Comparison of ENCODE assay signal across 8 mouse cellular contexts in the genomic region with DNA sequence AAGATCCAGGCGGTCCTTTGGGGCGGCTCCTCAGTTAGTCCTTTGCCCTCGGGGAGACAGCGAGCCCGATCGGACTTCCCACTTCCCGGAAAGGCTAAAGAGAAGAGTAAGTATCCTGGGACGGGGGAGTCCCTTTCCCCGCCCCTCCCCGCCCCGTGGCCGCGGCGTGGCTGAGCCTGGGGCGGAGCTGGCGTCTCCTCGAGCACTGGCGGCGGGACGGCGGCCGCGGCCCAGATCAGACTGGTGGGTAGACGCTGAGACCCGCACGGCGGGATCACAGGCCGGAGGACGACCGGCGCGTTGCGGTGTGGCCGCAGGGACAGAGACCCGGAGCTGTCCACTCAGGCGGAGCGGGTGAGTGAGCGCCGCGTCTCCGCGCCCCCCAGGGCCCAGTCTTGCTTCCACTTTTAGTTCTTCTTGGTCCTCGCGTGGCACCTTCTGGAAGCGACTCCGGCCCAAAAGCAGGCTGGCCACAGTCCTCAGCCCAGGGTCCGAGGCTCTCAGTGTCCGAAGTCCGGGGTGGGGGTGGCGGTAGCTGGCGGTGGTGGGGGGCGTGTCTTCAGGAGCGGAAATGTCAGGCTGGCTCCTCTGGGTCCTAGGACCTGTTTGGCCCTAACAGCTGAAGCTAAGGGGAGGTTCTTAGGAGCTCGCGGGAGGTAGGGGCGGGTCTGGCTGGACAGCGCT. TPM values are rescaled to one million over a fixed set of nuclear protein-coding genes. Genes with fewer than 3 reads are reported as not detected.
DNase-seq lines count a peak whose midpoint lies in the region; ATAC-seq and TF ChIP-seq lines count a peak whose summit lies in the region.

TSS of gene Mob3c (plus strand) at position 205 of the 684 bp plus-strand sequence.

- H3K9me3 ChIP-seq in G1E (replicated peaks): no peaks in the 10 kb centered on the region
- H3K9me3 ChIP-seq in forebrain, embryonic 12.5 days: no peaks in the 10 kb centered on the region
- no peaks in the 10 kb centered on the region for H3K9me3 ChIP-seq in heart, postnatal 0 days (replicated peaks; ENCODE audit: control insufficient read depth, low read length)

- peak; percentile 79 for DNase-seq in G1E (ENCODE audit: low spot score)
- DNase-seq in heart, postnatal 0 days (ENCODE audit: low spot score): peak; percentile 80
- peak; percentile 89 to 91 for DNase-seq in kidney, postnatal 36 days
- peak; percentile 90 for DNase-seq in lung, postnatal 10 days
- peak; percentile 61 for DNase-seq in ovary, postnatal 14 days (ENCODE audit: low spot score)
- peak; percentile 32 to 50 for DNase-seq in thymus, postnatal 10 days (ENCODE audit: low spot score in 2 of 2)

- no peaks in the 10 kb centered on the region for H3K27me3 ChIP-seq in G1E (ENCODE audit: insufficient read depth, low read length)
- H3K27me3 ChIP-seq in forebrain, embryonic 12.5 days: peaks cover 21% of the 10 kb centered on the region
- H3K27me3 ChIP-seq in heart, postnatal 0 days (ENCODE audit: control insufficient read depth, insufficient read depth, low read length): no peaks in the 10 kb centered on the region

- peaks cover 46% of the 10 kb centered on the region for H3K4me1 ChIP-seq in G1E (ENCODE audit: insufficient read depth, low read depth, low read length)
- peaks cover 11% of the 10 kb centered on the region for H3K4me1 ChIP-seq in forebrain, embryonic 12.5 days
- H3K4me1 ChIP-seq in heart, postnatal 0 days (ENCODE audit: control insufficient read depth, insufficient read depth): peaks cover 21% of the 10 kb centered on the region

- peak within 1 kb of the TSS; percentile 78 for H3K9ac ChIP-seq in forebrain, embryonic 12.5 days
- H3K9ac ChIP-seq in heart, postnatal 0 days (replicated peaks; ENCODE audit: low read depth, low read length): peak within 1 kb of the TSS; percentile 79

- H3K4me2 ChIP-seq in forebrain, embryonic 12.5 days: peak within 1 kb of the TSS; percentile 80
- peak within 1 kb of the TSS; percentile 82 for H3K4me2 ChIP-seq in heart, postnatal 0 days (ENCODE audit: low read depth, low read length)

- no peak for TF ChIP-seq EP300 in heart, postnatal 0 days (IDR thresholded peaks at IDR 0.05; ENCODE audit: low read depth)

- H3K4me3 ChIP-seq in G1E (ENCODE audit: low read depth, low read length): peak within 1 kb of the TSS; percentile 80
- peak within 1 kb of the TSS; percentile 81 for H3K4me3 ChIP-seq in forebrain, embryonic 12.5 days (replicated peaks)
- H3K4me3 ChIP-seq in heart, postnatal 0 days (ENCODE audit: low read depth, low read length): peak within 1 kb of the TSS; percentile 93

- ATAC-seq in G1E (ENCODE audit: extremely low read depth, insufficient number of reproducible peaks, low FRiP score, poor library complexity, severe bottlenecking): peak; percentile 93
- peak; percentile 73 for ATAC-seq in cerebellum, adult (ENCODE audit: insufficient number of reproducible peaks, low FRiP score, low TSS enrichment)
- peak; percentile 89 for ATAC-seq in forebrain, embryonic 12.5 days (ENCODE audit: low FRiP score)
- peak; percentile 91 for ATAC-seq in heart, postnatal 0 days (ENCODE audit: insufficient read depth, low read depth)

- WGBS in forebrain, embryonic 12.5 days: under 1% methylated on average over 56 of the region's 57 CpGs
- under 1% methylated on average over 56 of the region's 57 CpGs for WGBS in heart, postnatal 0 days

- peak within 1 kb of the TSS; percentile 58; the same call in 1 of the 2 replicates for H3K27ac ChIP-seq in forebrain, embryonic 12.5 days
- H3K27ac ChIP-seq in heart, postnatal 0 days (ENCODE audit: low read depth): peak within 1 kb of the TSS; percentile 87

- no peak for TF ChIP-seq CTCF in G1E (IDR thresholded peaks at IDR 0.05; ENCODE audit: low read depth, low read length)
- no peak for TF ChIP-seq CTCF in heart, postnatal 0 days (IDR thresholded peaks at IDR 0.05; ENCODE audit: low read depth)

- peaks cover 37% of the 10 kb centered on the region for H3K36me3 ChIP-seq in G1E (replicated peaks)
- no peaks in the 10 kb centered on the region for H3K36me3 ChIP-seq in forebrain, embryonic 12.5 days (replicated peaks)
- peaks cover 17% of the 10 kb centered on the region for H3K36me3 ChIP-seq in heart, postnatal 0 days (replicated peaks; ENCODE audit: control insufficient read depth, insufficient read depth, low read length)

RNA-seq across cellular contexts. Expression of gene Mob3c, which starts in this region (rescaled TPM):
- 7.1 and 7.9 TPM in 2 replicates for total RNA-seq in G1E (2014; fragmentation: Nextera tagmentation)
- total RNA-seq in G1E (2017): 16.7 and 20.9 TPM in 2 replicates
- polyA plus RNA-seq in G1E (2012): 7.9 TPM in 2 replicates
- polyA plus RNA-seq in forebrain, embryonic 12.5 days (2016; fragmentation: Nextera tagmentation; extraction: Ambion mirVana): 4.2 and 4.6 TPM in 2 replicates
- total RNA-seq in heart, postnatal 0 days (2014; rRNA removed; ENCODE audit: low replicate concordance): 3.1 and 4.9 TPM in 2 replicates
- 5.5 and 6.4 TPM in 2 replicates for polyA plus RNA-seq in heart, postnatal 0 days (2015; fragmentation: Nextera tagmentation; extraction: Ambion mirVana)

Comparison
In these comparisons a context has a peak if more than half of its experiments do, and no peak if none do; other contexts are left out.
1. Peak in every context shown above with its lines: DNase-seq, ATAC-seq, H3K4me3 ChIP-seq and H3K27ac ChIP-seq.